Mouse (Mus musculus) brain, embryonic 14.5 days (tissue): ENCODE measurements at regions not wholly inside any gene's neighbourhood (a gene's known extent, or its start where the extent isn't known, plus 50 kb on each side); places are given as distances from the start of the nearest gene placed in this dataset.

Experiments used
- CTCF ChIP-seq: fragments of 200-500 bp; IDR thresholded peaks from 2 replicates; pipeline ENCODE4 v1.5.1; 2012; ENCODE audit warnings: inconsistent platforms, mild to moderate bottlenecking, moderate library complexity, borderline replicate concordance; ENCODE audit not compliant: insufficient read depth, insufficient read length; ENCODE audit errors: extremely low read depth
- POLR2A ChIP-seq: fragments of 200-500 bp; IDR thresholded peaks from 2 replicates; pipeline ENCODE4 v1.6.1; 2012; ENCODE audit warnings: mild to moderate bottlenecking, inconsistent platforms, borderline replicate concordance; ENCODE audit not compliant: poor library complexity, insufficient read depth, insufficient read length, severe bottlenecking; ENCODE audit errors: extremely low read depth

DNA sequence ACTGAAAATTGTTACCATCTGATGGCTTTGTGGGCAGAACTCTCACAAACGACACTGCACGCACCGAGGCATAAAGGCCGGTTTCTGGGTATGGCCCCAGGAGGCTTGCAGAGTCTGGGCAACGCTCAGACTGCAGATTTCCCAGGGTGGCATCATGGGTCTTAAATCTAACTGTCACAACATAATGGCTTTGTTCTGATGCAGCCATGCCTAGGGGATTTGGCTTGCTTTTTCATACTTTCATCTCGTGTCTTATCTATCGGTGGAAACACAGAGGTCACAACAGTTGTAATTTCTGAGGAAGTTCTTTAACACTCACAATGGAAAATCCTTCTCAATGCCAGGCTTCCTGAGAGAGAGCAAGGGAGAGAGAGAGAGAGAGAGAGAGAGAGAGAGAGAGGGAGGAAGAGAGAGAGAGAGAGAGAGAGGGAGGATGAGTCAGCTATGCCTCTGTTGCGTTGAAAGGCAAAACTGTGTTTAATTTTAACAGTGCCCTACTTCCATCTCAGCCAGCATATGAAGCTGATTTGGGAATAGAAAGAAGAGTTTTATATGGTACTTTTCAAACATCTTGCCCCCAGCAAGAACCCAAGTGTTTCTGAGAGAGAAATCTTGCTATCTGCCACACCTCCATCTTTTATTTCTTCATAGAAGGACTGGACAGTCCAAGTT is 224.6 kb upstream of the Prdm1 start:
- TF ChIP-seq POLR2A = no peak
- no peak for TF ChIP-seq CTCF
